In the genomic region with DNA sequence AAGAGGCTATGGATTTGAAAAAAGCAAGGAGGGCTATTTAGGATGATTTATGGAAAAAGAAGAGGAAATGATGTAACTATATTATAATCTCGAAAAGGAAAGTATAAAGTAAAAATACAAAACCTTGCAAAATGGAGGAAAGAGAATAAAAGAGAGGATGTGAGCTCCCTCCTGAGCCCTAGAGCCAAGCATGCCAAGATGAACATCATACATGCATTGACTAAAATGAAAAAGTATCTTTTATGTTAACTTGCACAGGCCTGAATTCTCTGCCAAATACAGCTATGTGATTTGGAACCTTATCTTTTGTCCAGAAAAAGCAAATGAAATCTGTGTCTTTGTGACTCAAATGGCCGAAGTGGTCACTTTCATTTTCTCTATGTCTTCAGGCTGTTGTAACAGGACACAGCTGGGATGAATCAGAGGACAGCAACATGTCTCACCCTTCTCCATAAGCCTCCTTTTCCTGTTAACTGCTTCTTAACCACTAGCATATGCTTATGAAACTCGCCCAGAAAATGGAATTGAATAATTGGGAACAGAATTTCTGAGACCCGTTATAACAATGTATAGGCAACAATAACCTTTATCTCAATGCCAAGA, we compare ENCODE assay signal across 9 mouse cellular contexts. TPM values are rescaled to one million over a fixed set of nuclear protein-coding genes. Genes with fewer than 3 reads are reported as not detected.
A peak's percentile ranks its signal among the peaks of the same experiment; 100 is the strongest.
DNase-seq lines count a peak whose midpoint lies in the region; ATAC-seq and TF ChIP-seq lines count a peak whose summit lies in the region.
"Had no signal": no experiment of that assay in that cellular context is flagged by ENCODE, and none has a peak within 500 bp of the region (broad histone marks: within the 10 kb centered on the region; RNA-seq: fewer than 3 reads in every experiment).

No protein-coding gene starts in this region.

- no peaks in the 10 kb centered on the region for H3K27me3 ChIP-seq in liver, adult 2 months (ENCODE audit: control insufficient read depth, insufficient read depth, low read length)
- no peaks in the 10 kb centered on the region for H3K27me3 ChIP-seq in liver, embryonic 11.5 days (replicated peaks; ENCODE audit: control insufficient read depth, insufficient read depth, low read length)
- H3K27me3 ChIP-seq in limb, embryonic 14.5 days (ENCODE audit: control insufficient read depth, insufficient read depth, low read length): no peaks in the 10 kb centered on the region
- H3K27me3 ChIP-seq in stomach, embryonic 16.5 days (ENCODE audit: control insufficient read depth, insufficient read depth, low read length): no peaks in the 10 kb centered on the region
- H3K27me3 ChIP-seq in forebrain, embryonic 10.5 days (ENCODE audit: poor library complexity, severe bottlenecking): no peaks in the 10 kb centered on the region

- H3K9me3 ChIP-seq in liver, embryonic 11.5 days (ENCODE audit: control insufficient read depth, low read length): no peaks in the 10 kb centered on the region
- no peaks in the 10 kb centered on the region for H3K9me3 ChIP-seq in limb, embryonic 14.5 days (ENCODE audit: control insufficient read depth, low read length)
- no peaks in the 10 kb centered on the region for H3K9me3 ChIP-seq in stomach, embryonic 16.5 days (replicated peaks; ENCODE audit: control insufficient read depth, low read length)
- no peaks in the 10 kb centered on the region for H3K9me3 ChIP-seq in forebrain, embryonic 10.5 days

- no peak for ATAC-seq in liver, embryonic 11.5 days (replicated peaks; ENCODE audit: low FRiP score)
- ATAC-seq in limb, embryonic 14.5 days (ENCODE audit: low FRiP score, low read depth): peak; percentile 74
- no peak for ATAC-seq in stomach, embryonic 16.5 days (ENCODE audit: insufficient read depth, low FRiP score)

- no peaks in the 10 kb centered on the region for H3K79me2 ChIP-seq in liver, adult 2 months (ENCODE audit: control insufficient read depth, insufficient read depth, low read length)

- H3K27ac ChIP-seq in liver, adult 2 months (replicated peaks; ENCODE audit: insufficient read depth, low read depth, low read length): no peak overlapping the region
- no peak overlapping the region for H3K27ac ChIP-seq in liver, embryonic 11.5 days (ENCODE audit: low read depth, low read length)
- no peak overlapping the region for H3K27ac ChIP-seq in limb, embryonic 14.5 days (replicated peaks; ENCODE audit: low read depth, low read length)
- peak overlapping the region; percentile 43 for H3K27ac ChIP-seq in stomach, embryonic 16.5 days (ENCODE audit: low read length)
- no peak overlapping the region for H3K27ac ChIP-seq in forebrain, embryonic 10.5 days

- peak overlapping the region; percentile 16; the same call in 1 of the 2 replicates for H3K4me3 ChIP-seq in liver, adult 2 months (ENCODE audit: insufficient read depth, low read depth, low read length)
- H3K4me3 ChIP-seq in liver, embryonic 11.5 days (ENCODE audit: low read depth, low read length): no peak overlapping the region
- no peak overlapping the region for H3K4me3 ChIP-seq in limb, embryonic 14.5 days (replicated peaks; ENCODE audit: low read length)
- no peak overlapping the region for H3K4me3 ChIP-seq in stomach, embryonic 16.5 days (replicated peaks; ENCODE audit: low read length)
- H3K4me3 ChIP-seq in forebrain, embryonic 10.5 days: no peak overlapping the region

- no peak for TF ChIP-seq POLR2A in liver, adult 2 months (IDR thresholded peaks at IDR 0.05; ENCODE audit: extremely low read depth, insufficient read depth, low read length)
- TF ChIP-seq POLR2A in limb, embryonic 14.5 days (IDR thresholded peaks at IDR 0.05; ENCODE audit: borderline replicate concordance, extremely low read depth, insufficient read depth, insufficient read length): no peak

- TF ChIP-seq CTCF in liver, adult 2 months (IDR thresholded peaks at IDR 0.05; ENCODE audit: low read depth, low read length): no peak

- H3K36me3 ChIP-seq in liver, adult 2 months (ENCODE audit: control insufficient read depth, insufficient read depth, low read length): no peaks in the 10 kb centered on the region
- no peaks in the 10 kb centered on the region for H3K36me3 ChIP-seq in liver, embryonic 11.5 days (ENCODE audit: control insufficient read depth, insufficient read depth, low read length)
- H3K36me3 ChIP-seq in limb, embryonic 14.5 days (ENCODE audit: control insufficient read depth, insufficient read depth, low read length): no peaks in the 10 kb centered on the region
- H3K36me3 ChIP-seq in stomach, embryonic 16.5 days (ENCODE audit: control insufficient read depth, insufficient read depth, low read length): no peaks in the 10 kb centered on the region
- H3K36me3 ChIP-seq in forebrain, embryonic 10.5 days (replicated peaks): no peaks in the 10 kb centered on the region

- H3K4me2 ChIP-seq in liver, embryonic 11.5 days: no peak overlapping the region
- H3K4me2 ChIP-seq in limb, embryonic 14.5 days (replicated peaks; ENCODE audit: low read depth, low read length, severe bottlenecking): no peak overlapping the region
- peak overlapping the region; percentile 30; the same call in 1 of the 2 replicates for H3K4me2 ChIP-seq in stomach, embryonic 16.5 days (ENCODE audit: low read depth, low read length)

- WGBS in liver, adult 2 months: 63% methylated on average over 4 of the region's 4 CpGs
- WGBS in liver, embryonic 11.5 days: 61% methylated on average over 4 of the region's 4 CpGs
- 28% methylated on average over 4 of the region's 4 CpGs for WGBS in limb, embryonic 14.5 days
- 44% methylated on average over 4 of the region's 4 CpGs for WGBS in stomach, embryonic 16.5 days
- WGBS in forebrain, embryonic 10.5 days: 70% methylated on average over 4 of the region's 4 CpGs

- peak; percentile 30 for DNase-seq in liver, adult 2 months (ENCODE audit: extremely low read depth, low read depth, low spot score)
- no peak for DNase-seq in liver, embryonic 11.5 days (ENCODE audit: low spot score)
- DNase-seq in heart, adult 9 months (ENCODE audit: low spot score in 2 of 2): peak; percentile 67 to 71
- peak; percentile 64 for DNase-seq in limb, embryonic 14.5 days (ENCODE audit: low spot score)
- no peak for DNase-seq in forebrain, embryonic 10.5 days (ENCODE audit: extremely low spot score, low spot score)
- no peak for DNase-seq in thymus, postnatal 25 days
- DNase-seq: left cerebral cortex, postnatal 4 days had no signal

- H3K4me1 ChIP-seq in liver, adult 2 months (ENCODE audit: control insufficient read depth, insufficient read depth, low read length): no peaks in the 10 kb centered on the region; the same call in 1 of the 2 replicates
- no peaks in the 10 kb centered on the region for H3K4me1 ChIP-seq in liver, embryonic 11.5 days (replicated peaks; ENCODE audit: control insufficient read depth, insufficient read depth, low read length)
- peaks cover 4% of the 10 kb centered on the region; the same call in 1 of the 2 replicates for H3K4me1 ChIP-seq in limb, embryonic 14.5 days (ENCODE audit: control insufficient read depth, insufficient read depth, low read length)
- 0 out of 2 replicates have a peak, but pooled peaks cover 2% of the 10 kb centered on the region for H3K4me1 ChIP-seq in stomach, embryonic 16.5 days (ENCODE audit: control insufficient read depth, insufficient read depth, low read length)
- peaks cover 5% of the 10 kb centered on the region; the same call in 1 of the 2 replicates for H3K4me1 ChIP-seq in forebrain, embryonic 10.5 days

- H3K9ac ChIP-seq in liver, adult 2 months (ENCODE audit: low read depth, low read length): no peak overlapping the region
- H3K9ac ChIP-seq in liver, embryonic 11.5 days (ENCODE audit: low read depth, low read length): no peak overlapping the region
- H3K9ac ChIP-seq in limb, embryonic 14.5 days (ENCODE audit: low read depth, low read length, severe bottlenecking): no peak overlapping the region
- no peak overlapping the region for H3K9ac ChIP-seq in stomach, embryonic 16.5 days (ENCODE audit: low read length)

RNA-seq across cellular contexts. Expression of gene Ch25h, which starts 29.5 kb away (rescaled TPM):
- 0.34 TPM in 1 of 2 replicates, not detected in the other for total RNA-seq in liver, adult 2 months (2014; rRNA removed)
- polyA plus RNA-seq in liver, adult 2 months (2012; rRNA removed): 0.09 and 0.22 TPM in 2 replicates
- polyA plus RNA-seq in liver, embryonic 11.5 days (2014; fragmentation: Nextera tagmentation; extraction: Ambion mirVana): 0.82 and 1.5 TPM in 2 replicates
- 42.0 and 51.6 TPM in 2 replicates for polyA plus RNA-seq in limb, embryonic 14.5 days (2012; rRNA removed)
- 29.3 and 31.3 TPM in 2 replicates for polyA plus RNA-seq in limb, embryonic 14.5 days (2014; fragmentation: Nextera tagmentation; extraction: Ambion mirVana)
- polyA plus RNA-seq in stomach, embryonic 16.5 days (2015; fragmentation: Nextera tagmentation; extraction: Ambion mirVana): 2.7 and 4.1 TPM in 2 replicates
- polyA plus RNA-seq in forebrain, embryonic 10.5 days (2016; fragmentation: Nextera tagmentation; extraction: Ambion mirVana): 0.20 and 0.37 TPM in 2 replicates
- total RNA-seq: gastrocnemius, adult 8-10 months had no signal

Comparison
In these comparisons a context has a peak if more than half of its experiments do, and no peak if none do; other contexts are left out.
1. DNase-seq: peak in liver, adult 2 months (single experiment), heart, adult 9 months (2 of 2) and limb, embryonic 14.5 days (single experiment); none in liver, embryonic 11.5 days (single experiment), forebrain, embryonic 10.5 days (single experiment) and thymus, postnatal 25 days (single experiment).